Mouse (Mus musculus): Measurements from ENCODE around the gene Prkcd. TPM values are rescaled to one million over a fixed set of nuclear protein-coding genes. Genes with fewer than 3 reads are reported as not detected.

Prkcd gene
- polyA plus RNA-seq, 1 experiment from 2014 or later, result 20.8 TPM

DNA sequence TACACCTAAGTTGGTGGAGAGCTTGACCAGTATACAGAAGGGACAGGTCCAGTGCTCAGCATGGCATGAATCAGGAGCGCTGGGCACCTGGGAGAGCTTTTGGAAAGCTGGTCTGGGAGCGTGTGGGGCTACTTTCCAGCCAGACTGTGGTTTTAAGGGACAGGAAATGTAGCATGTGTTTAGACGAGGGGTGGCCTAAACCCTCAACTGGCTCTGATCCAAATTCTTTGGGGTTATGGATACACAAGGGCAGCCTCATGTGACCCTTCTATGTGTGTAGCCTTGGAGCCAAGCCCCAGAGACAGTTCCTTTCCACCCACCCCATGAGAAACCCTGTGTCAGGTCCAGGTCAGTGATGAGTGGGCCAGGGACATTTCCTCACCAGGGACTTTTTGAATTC is 22.5 kb upstream of the Prkcd start:
- no peaks in the 10 kb centered on the region for H3K4me1 ChIP-seq
- 74% methylated on average over 3 of the region's 3 CpGs for WGBS
- no peaks in the 10 kb centered on the region for H3K9me3 ChIP-seq (replicated peaks)
- H3K27ac ChIP-seq (replicated peaks), result no peak overlapping the region
- no peaks in the 10 kb centered on the region for H3K27me3 ChIP-seq (ENCODE audit: low read depth, poor library complexity, severe bottlenecking)
- no peaks in the 10 kb centered on the region for H3K36me3 ChIP-seq
- no peak overlapping the region for H3K4me3 ChIP-seq
- no peak for DNase-seq (ENCODE audit: low spot score)

DNA sequence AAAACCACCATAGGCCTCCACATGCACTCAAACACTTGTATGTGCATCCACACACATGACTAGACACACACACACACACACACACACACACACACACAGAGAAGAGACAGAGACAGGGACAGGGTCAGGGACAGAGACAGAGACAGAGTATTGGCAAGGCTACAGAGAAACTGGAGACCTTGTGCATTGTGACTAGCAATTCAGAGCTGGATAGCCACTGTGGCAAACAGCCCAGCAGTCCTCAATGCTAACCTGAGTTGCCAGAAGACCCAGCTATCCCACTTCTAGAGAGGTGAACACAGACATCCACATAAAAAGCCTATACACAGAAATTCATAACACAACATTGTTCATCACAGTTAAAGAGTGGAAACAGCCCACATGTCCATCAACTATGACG is 20.5 kb upstream of the Prkcd start:
- Histone ChIP-seq H3K4me1 (no peaks in the 10 kb centered on the region), H3K27ac (replicated peaks) (no peak overlapping the region), H3K9me3 (replicated peaks) (no peaks in the 10 kb centered on the region), H3K36me3 (no peaks in the 10 kb centered on the region), H3K4me3 (no peak overlapping the region), H3K27me3 (ENCODE audit: low read depth, poor library complexity, severe bottlenecking) (no peaks in the 10 kb centered on the region)
- DNase-seq (ENCODE audit: low spot score), result no peak
- WGBS, result 93% methylated on average over 1 of the region's 1 CpGs

GRCm38 (mm10) chr14:30645066-30645465 is 19.1 kb upstream of the Prkcd start:
- H3K4me3 ChIP-seq, result no peak overlapping the region
- H3K9me3 ChIP-seq (replicated peaks), result no peaks in the 10 kb centered on the region
- no peaks in the 10 kb centered on the region for H3K27me3 ChIP-seq (ENCODE audit: low read depth, poor library complexity, severe bottlenecking)
- H3K36me3 ChIP-seq, result no peaks in the 10 kb centered on the region
- no peak for DNase-seq (ENCODE audit: low spot score)
- H3K4me1 ChIP-seq, result no peaks in the 10 kb centered on the region
- H3K27ac ChIP-seq (replicated peaks), result no peak overlapping the region
- 76% methylated on average over 8 of the region's 8 CpGs for WGBS

GRCm38 (mm10) chr14:30644026-30644425 is 18.0 kb upstream of the Prkcd start:
- H3K27me3 ChIP-seq (ENCODE audit: low read depth, poor library complexity, severe bottlenecking), result no peaks in the 10 kb centered on the region
- no peaks in the 10 kb centered on the region for H3K9me3 ChIP-seq (replicated peaks)
- no peak overlapping the region for H3K27ac ChIP-seq (replicated peaks)
- H3K4me1 ChIP-seq, result no peaks in the 10 kb centered on the region
- WGBS, result 88% methylated on average over 2 of the region's 2 CpGs
- H3K36me3 ChIP-seq, result no peaks in the 10 kb centered on the region
- DNase-seq (ENCODE audit: low spot score), result no peak
- H3K4me3 ChIP-seq, result no peak overlapping the region

DNA sequence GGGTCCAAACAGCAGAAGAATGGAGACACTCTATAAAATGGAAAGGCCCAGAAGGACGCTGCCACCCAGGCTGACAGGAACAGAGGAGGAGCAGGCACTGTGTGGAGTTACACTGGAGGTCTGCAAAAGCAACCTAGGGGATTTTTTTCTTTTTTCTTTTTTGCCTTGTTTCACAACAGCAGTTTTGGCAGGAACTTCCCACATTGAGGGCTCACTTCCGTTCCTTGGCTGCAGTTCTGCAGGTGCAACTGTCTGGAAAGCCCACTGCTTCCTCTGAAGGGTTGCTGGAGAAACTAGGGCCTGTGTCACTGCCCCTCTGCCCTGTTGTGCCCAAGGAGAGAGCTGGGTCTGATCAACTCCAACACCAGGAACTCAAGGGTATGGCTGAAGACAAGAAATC is 15.7 kb upstream of the Prkcd start:
- H3K9me3 ChIP-seq (replicated peaks), result no peaks in the 10 kb centered on the region
- WGBS, result 80% methylated on average over 2 of the region's 2 CpGs
- H3K4me3 ChIP-seq, result no peak overlapping the region
- no peak overlapping the region for H3K27ac ChIP-seq (replicated peaks)
- DNase-seq (ENCODE audit: low spot score), result no peak
- no peaks in the 10 kb centered on the region for H3K36me3 ChIP-seq
- peaks cover 9% of the 10 kb centered on the region for H3K4me1 ChIP-seq
- H3K27me3 ChIP-seq (ENCODE audit: low read depth, poor library complexity, severe bottlenecking), result no peaks in the 10 kb centered on the region

- WGBS, result 84% methylated on average over 4 of the region's 4 CpGs
- peaks cover 11% of the 10 kb centered on the region for H3K4me1 ChIP-seq
- H3K36me3 ChIP-seq, result no peaks in the 10 kb centered on the region
- DNase-seq (ENCODE audit: low spot score), result no peak
- H3K9me3 ChIP-seq (replicated peaks), result no peaks in the 10 kb centered on the region
- H3K4me3 ChIP-seq, result no peak overlapping the region
- H3K27ac ChIP-seq (replicated peaks), result no peak overlapping the region
- H3K27me3 ChIP-seq (ENCODE audit: low read depth, poor library complexity, severe bottlenecking), result no peaks in the 10 kb centered on the region
Measured at GRCm38 (mm10) chr14:30638686-30639085, 12.7 kb upstream of the Prkcd start.

- H3K36me3 ChIP-seq, result no peaks in the 10 kb centered on the region
- no peaks in the 10 kb centered on the region for H3K27me3 ChIP-seq (ENCODE audit: low read depth, poor library complexity, severe bottlenecking)
- H3K4me1 ChIP-seq, result peaks cover 11% of the 10 kb centered on the region
- no peaks in the 10 kb centered on the region for H3K9me3 ChIP-seq (replicated peaks)
- 91% methylated on average over 4 of the region's 4 CpGs for WGBS
- no peak overlapping the region for H3K4me3 ChIP-seq
- H3K27ac ChIP-seq (replicated peaks), result no peak overlapping the region
- no peak for DNase-seq (ENCODE audit: low spot score)
Measured at GRCm38 (mm10) chr14:30638009-30638408, 12.0 kb upstream of the Prkcd start.

GRCm38 (mm10) chr14:30637087-30637486 is 11.1 kb upstream of the Prkcd start:
- 77% methylated on average over 2 of the region's 2 CpGs for WGBS
- H3K27ac ChIP-seq (replicated peaks), result no peak overlapping the region
- peaks cover 15% of the 10 kb centered on the region for H3K4me1 ChIP-seq
- H3K9me3 ChIP-seq (replicated peaks), result no peaks in the 10 kb centered on the region
- H3K4me3 ChIP-seq, result no peak overlapping the region
- no peaks in the 10 kb centered on the region for H3K27me3 ChIP-seq (ENCODE audit: low read depth, poor library complexity, severe bottlenecking)
- H3K36me3 ChIP-seq, result no peaks in the 10 kb centered on the region
- DNase-seq (ENCODE audit: low spot score), result no peak

DNA sequence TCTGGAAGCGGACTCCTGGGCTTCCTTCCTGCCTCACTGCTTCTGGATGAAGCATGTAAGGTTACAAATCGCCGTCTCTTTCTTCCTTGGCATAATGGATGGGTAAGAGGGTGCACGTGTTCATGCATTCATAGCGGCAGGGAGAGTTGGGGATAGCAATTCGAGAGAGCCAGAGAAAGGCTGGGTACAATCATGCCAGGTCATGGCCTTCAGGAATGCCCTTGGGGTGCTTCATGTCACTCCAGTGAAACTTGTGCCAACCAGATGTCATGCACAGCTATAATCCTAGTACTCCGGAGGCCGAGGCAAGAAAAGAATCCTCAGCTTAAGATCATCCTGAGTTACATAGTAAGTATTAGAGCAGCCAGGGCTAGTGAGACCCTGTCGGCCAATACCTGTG is 10.5 kb upstream of the Prkcd start:
- H3K27ac ChIP-seq (replicated peaks), result no peak overlapping the region
- peaks cover 15% of the 10 kb centered on the region for H3K4me1 ChIP-seq
- no peaks in the 10 kb centered on the region for H3K9me3 ChIP-seq (replicated peaks)
- no peaks in the 10 kb centered on the region for H3K36me3 ChIP-seq
- H3K27me3 ChIP-seq (ENCODE audit: low read depth, poor library complexity, severe bottlenecking), result no peaks in the 10 kb centered on the region
- H3K4me3 ChIP-seq, result no peak overlapping the region
- DNase-seq (ENCODE audit: low spot score), result no peak
- WGBS, result 83% methylated on average over 9 of the region's 9 CpGs

DNA sequence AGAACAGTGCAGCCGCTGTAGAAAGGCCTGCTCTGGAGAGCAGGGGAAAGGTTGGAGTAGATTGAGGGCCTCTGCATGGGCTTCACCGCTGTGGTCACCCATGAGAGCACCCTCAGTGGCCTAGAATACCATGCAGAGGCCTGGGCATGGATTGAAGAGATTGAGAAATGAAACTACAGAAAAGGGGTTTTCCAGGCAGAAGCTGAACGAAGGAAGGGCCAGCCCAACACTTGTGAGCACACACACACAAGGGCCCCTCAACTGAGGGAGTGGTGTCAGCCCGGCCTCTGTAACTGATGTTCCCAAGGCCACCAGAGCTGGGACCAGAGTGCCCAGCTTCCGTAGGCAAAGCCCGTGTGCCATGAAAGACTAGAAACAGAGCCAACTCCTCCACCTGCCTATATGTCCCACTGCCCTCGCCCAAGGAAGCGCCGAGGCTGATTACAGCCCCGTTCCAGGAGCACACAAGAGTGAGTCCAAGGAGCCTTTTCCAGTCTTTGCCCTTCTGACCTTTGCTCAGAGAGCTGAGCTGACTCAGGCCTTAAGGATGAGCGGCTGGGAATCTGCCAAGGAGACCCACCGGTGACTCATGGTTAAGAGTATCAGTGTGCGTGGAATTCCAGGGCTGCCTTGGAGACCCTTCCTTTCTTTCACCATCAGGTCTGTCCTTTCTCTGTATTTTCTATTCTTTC is 9.4 kb upstream of the Prkcd start:
- no peak overlapping the region for H3K4me3 ChIP-seq
- no peaks in the 10 kb centered on the region for H3K36me3 ChIP-seq
- no peak for DNase-seq (ENCODE audit: low spot score)
- H3K4me1 ChIP-seq, result peaks cover 16% of the 10 kb centered on the region
- WGBS, result 87% methylated on average over 13 of the region's 13 CpGs
- no peak overlapping the region for H3K27ac ChIP-seq (replicated peaks)
- no peaks in the 10 kb centered on the region; the same call in 1 of the 2 replicates for H3K27me3 ChIP-seq (ENCODE audit: low read depth, poor library complexity, severe bottlenecking)
- no peaks in the 10 kb centered on the region for H3K9me3 ChIP-seq (replicated peaks)

DNA sequence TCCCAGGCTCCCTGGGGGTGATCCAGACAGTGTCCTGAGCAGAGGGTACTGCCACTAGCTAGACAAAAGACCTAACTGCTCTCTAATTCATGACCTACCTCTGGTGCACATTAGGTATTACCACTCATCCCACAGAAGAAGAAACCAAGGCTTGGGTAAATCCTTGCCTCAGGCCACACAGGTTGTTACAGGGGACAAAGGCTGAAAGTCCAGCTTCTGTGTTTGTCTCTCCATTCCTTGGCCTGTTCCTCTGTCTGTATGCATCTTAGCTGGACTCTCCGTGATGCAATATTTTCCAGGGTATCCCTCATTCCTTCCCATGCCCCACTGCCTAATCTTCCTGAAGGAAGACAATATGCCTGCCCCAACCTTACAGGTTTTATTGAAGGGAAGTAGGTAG is 8.4 kb upstream of the Prkcd start:
- Histone ChIP-seq H3K4me1 (peaks cover 21% of the 10 kb centered on the region), H3K27me3 (ENCODE audit: low read depth, poor library complexity, severe bottlenecking) (no peaks in the 10 kb centered on the region; the same call in 1 of the 2 replicates), H3K27ac (replicated peaks) (no peak overlapping the region), H3K9me3 (replicated peaks) (no peaks in the 10 kb centered on the region), H3K4me3 (no peak overlapping the region), H3K36me3 (no peaks in the 10 kb centered on the region)
- no peak for DNase-seq (ENCODE audit: low spot score)
- WGBS, result 83% methylated on average over 1 of the region's 1 CpGs

DNA sequence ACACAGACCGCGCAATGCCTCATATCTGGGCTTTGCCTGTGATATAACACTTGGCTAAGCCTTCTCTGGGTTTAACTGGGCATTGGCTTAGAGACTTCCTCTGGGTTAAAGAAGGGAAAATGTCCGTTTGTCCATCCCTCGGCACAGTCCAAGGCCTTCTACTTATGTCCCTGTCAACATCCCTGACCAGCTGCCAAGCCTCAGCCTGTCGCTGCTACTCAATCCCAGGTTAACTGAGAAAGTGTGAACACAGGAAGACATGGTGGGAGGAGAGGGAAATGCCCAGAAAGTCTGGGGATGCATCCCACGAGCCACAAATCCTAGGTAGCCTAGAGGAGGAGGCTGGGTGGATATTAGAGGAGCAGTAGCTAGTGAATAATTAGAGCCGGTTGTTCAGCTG is 7.7 kb upstream of the Prkcd start:
- 80% methylated on average over 7 of the region's 7 CpGs for WGBS
- Histone ChIP-seq H3K9me3 (replicated peaks) (no peaks in the 10 kb centered on the region), H3K27ac (replicated peaks) (no peak overlapping the region), H3K4me1 (peaks cover 26% of the 10 kb centered on the region), H3K27me3 (ENCODE audit: low read depth, poor library complexity, severe bottlenecking) (peaks cover 3% of the 10 kb centered on the region), H3K36me3 (no peaks in the 10 kb centered on the region), H3K4me3 (no peak overlapping the region)
- DNase-seq (ENCODE audit: low spot score), result no peak

GRCm38 (mm10) chr14:30631834-30632233 is 5.8 kb upstream of the Prkcd start:
- Histone ChIP-seq H3K36me3 (no peaks in the 10 kb centered on the region), H3K9me3 (replicated peaks) (no peaks in the 10 kb centered on the region), H3K27me3 (ENCODE audit: low read depth, poor library complexity, severe bottlenecking) (peaks cover 14% of the 10 kb centered on the region), H3K4me3 (no peak overlapping the region), H3K4me1 (peaks cover 18% of the 10 kb centered on the region), H3K27ac (replicated peaks) (no peak overlapping the region)
- 57% methylated on average over 2 of the region's 2 CpGs for WGBS
- DNase-seq (ENCODE audit: low spot score), result no peak

All from midbrain, embryonic 10.5 days (tissue).